In the genomic region with DNA sequence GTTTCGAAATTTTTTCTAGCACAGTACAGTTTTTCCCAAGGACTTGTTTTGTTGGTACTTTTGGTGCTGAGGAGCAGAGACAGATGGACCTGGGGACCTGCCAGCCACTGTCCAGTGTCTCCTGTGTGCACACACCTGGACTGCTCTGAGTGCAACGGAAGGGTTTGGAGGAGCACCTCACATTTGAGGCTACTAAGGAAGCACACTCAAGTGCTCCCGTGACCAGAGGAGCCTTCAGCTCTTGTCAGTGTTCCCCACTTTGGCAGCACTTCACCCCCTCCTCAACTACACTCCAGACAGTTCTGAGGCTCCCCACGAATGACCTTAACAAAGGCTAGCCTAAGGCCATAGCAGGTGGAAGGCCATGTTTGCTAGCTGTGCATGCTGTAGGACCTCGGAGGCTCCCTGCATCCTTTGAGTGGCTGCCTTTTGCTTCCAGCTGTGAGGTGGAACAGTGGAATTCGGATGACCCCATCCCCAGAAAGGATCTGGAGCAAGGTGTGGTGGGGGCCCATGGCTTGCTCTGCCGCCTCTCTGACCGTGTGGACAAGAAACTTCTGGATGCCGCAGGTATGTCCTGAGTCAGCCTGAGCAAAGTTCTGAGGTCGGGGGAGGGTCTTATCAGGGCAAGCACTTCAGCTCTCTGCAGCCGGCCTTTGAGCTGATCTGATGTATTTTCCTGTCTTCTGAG, we compare ENCODE assay signal across 9 mouse cellular contexts. TPM values are rescaled to one million over a fixed set of nuclear protein-coding genes. Genes with fewer than 3 reads are reported as not detected.
A peak's percentile ranks its signal among the peaks of the same experiment; 100 is the strongest.
DNase-seq lines count a peak whose midpoint lies in the region; ATAC-seq and TF ChIP-seq lines count a peak whose summit lies in the region.
"Had no signal": no experiment of that assay in that cellular context is flagged by ENCODE, and none has a peak within 500 bp of the region (broad histone marks: within the 10 kb centered on the region; RNA-seq: fewer than 3 reads in every experiment).

No protein-coding gene starts in this region.

- H3K9ac ChIP-seq in heart, embryonic 13.5 days, result peak overlapping the region; percentile 88
- peak overlapping the region; percentile 96 for H3K9ac ChIP-seq in MEL (ENCODE audit: control insufficient read depth, low read depth, low read length, poor library complexity, severe bottlenecking)
- no peak overlapping the region for H3K9ac ChIP-seq in forebrain, embryonic 15.5 days (replicated peaks)
- H3K9ac ChIP-seq in limb, embryonic 15.5 days, result no peak overlapping the region

- H3K9me3 ChIP-seq in heart, embryonic 13.5 days, result no peaks in the 10 kb centered on the region
- no peaks in the 10 kb centered on the region for H3K9me3 ChIP-seq in MEL (replicated peaks; ENCODE audit: insufficient read depth, low read length)
- H3K9me3 ChIP-seq in forebrain, embryonic 15.5 days, result no peaks in the 10 kb centered on the region
- H3K9me3 ChIP-seq in limb, embryonic 15.5 days, result no peaks in the 10 kb centered on the region

- ATAC-seq in heart, embryonic 13.5 days (ENCODE audit: extremely low read depth, insufficient number of reproducible peaks, low FRiP score, low TSS enrichment), result no peak
- no peak for ATAC-seq in forebrain, embryonic 15.5 days (replicated peaks)
- no peak for ATAC-seq in limb, embryonic 15.5 days (ENCODE audit: insufficient number of reproducible peaks, low FRiP score, low TSS enrichment, low read depth)

- H3K27ac ChIP-seq in heart, embryonic 13.5 days (replicated peaks), result no peak overlapping the region
- H3K27ac ChIP-seq in MEL (ENCODE audit: control insufficient read depth, low read depth, low read length), result no peak overlapping the region
- H3K27ac ChIP-seq in forebrain, embryonic 15.5 days (replicated peaks), result no peak overlapping the region
- H3K27ac ChIP-seq in limb, embryonic 15.5 days, result no peak overlapping the region

- 53% methylated on average over 11 of the region's 11 CpGs for WGBS in heart, embryonic 13.5 days
- WGBS in forebrain, embryonic 15.5 days, result 74% methylated on average over 11 of the region's 11 CpGs
- WGBS in limb, embryonic 15.5 days, result 71% methylated on average over 11 of the region's 11 CpGs

- TF ChIP-seq POLR2A in MEL (IDR thresholded peaks at IDR 0.05; ENCODE audit: control insufficient read depth in 1 of 2, insufficient read depth in 1 of 2, low read depth in 1 of 2, low read length in 2 of 2, poor library complexity in 1 of 2), result no peak

- TF ChIP-seq RAD21 in MEL (IDR thresholded peaks at IDR 0.05; ENCODE audit: low read depth, low read length), result no peak

- no peak for DNase-seq in heart, adult 18-20 months
- DNase-seq in MEL (ENCODE audit: low read depth, low spot score), result no peak
- no peak for DNase-seq in embryo, embryonic 10 days (ENCODE audit: low spot score)
- no peak for DNase-seq in urinary bladder, postnatal 10 days (ENCODE audit: low spot score)
- DNase-seq in right cerebral cortex, postnatal 36 days (ENCODE audit: low spot score in 2 of 2), result no peak
- DNase-seq: heart, postnatal 14 days had no signal

- no peaks in the 10 kb centered on the region for H3K27me3 ChIP-seq in heart, embryonic 13.5 days (replicated peaks)
- no peaks in the 10 kb centered on the region for H3K27me3 ChIP-seq in MEL (ENCODE audit: control insufficient read depth in 1 of 2, insufficient read depth in 2 of 2, low read length in 2 of 2)
- no peaks in the 10 kb centered on the region for H3K27me3 ChIP-seq in forebrain, embryonic 15.5 days
- H3K27me3 ChIP-seq in limb, embryonic 15.5 days, result no peaks in the 10 kb centered on the region

- no peak for TF ChIP-seq EP300 in MEL (IDR thresholded peaks at IDR 0.05; ENCODE audit: low read depth in 1 of 2, low read length in 2 of 2)

- peak overlapping the region; percentile 71 for H3K4me2 ChIP-seq in heart, embryonic 13.5 days
- peak overlapping the region; percentile 89; the same call in 1 of the 2 replicates for H3K4me2 ChIP-seq in forebrain, embryonic 15.5 days (replicated peaks)
- H3K4me2 ChIP-seq in limb, embryonic 15.5 days, result peak overlapping the region; percentile 83

- H3K79me2 ChIP-seq in MEL (ENCODE audit: control insufficient read depth, insufficient read depth, low read length, poor library complexity), result peaks cover 5% of the 10 kb centered on the region

- peaks cover 42% of the 10 kb centered on the region for H3K36me3 ChIP-seq in heart, embryonic 13.5 days
- peaks cover 0 to 17% of the 10 kb centered on the region in 2 experiments; a peak in 2 of 4 replicates for H3K36me3 ChIP-seq in MEL (ENCODE audit: control insufficient read depth in 1 of 2, insufficient read depth in 2 of 2, low read length in 2 of 2)
- no peaks in the 10 kb centered on the region for H3K36me3 ChIP-seq in forebrain, embryonic 15.5 days
- peaks cover 33% of the 10 kb centered on the region; the same call in 1 of the 2 replicates for H3K36me3 ChIP-seq in limb, embryonic 15.5 days

- TF ChIP-seq CTCF in MEL (IDR thresholded peaks at IDR 0.05 in 2 of 3, conservative IDR thresholded peaks at IDR 0.05 in 1 of 3; ENCODE audit: control insufficient read depth in 1 of 3, insufficient read depth in 1 of 3, low read depth in 2 of 3, low read length in 3 of 3, poor library complexity in 1 of 3, severe bottlenecking in 1 of 3), result no peak

- peaks cover 41% of the 10 kb centered on the region for H3K4me1 ChIP-seq in heart, embryonic 13.5 days
- H3K4me1 ChIP-seq in MEL (ENCODE audit: control insufficient read depth in 1 of 2, insufficient read depth in 2 of 2, low read length in 2 of 2), result peaks cover 0 to 24% of the 10 kb centered on the region in 2 experiments; a peak in 3 of 4 replicates
- H3K4me1 ChIP-seq in forebrain, embryonic 15.5 days, result peaks cover 12% of the 10 kb centered on the region
- peaks cover 29% of the 10 kb centered on the region for H3K4me1 ChIP-seq in limb, embryonic 15.5 days

- H3K4me3 ChIP-seq in heart, embryonic 13.5 days, result peak overlapping the region; percentile 71
- peak overlapping the region; percentile 88 to 98; a peak in 3 of 4 replicates for H3K4me3 ChIP-seq in MEL (ENCODE audit: control insufficient read depth in 1 of 2, insufficient read depth in 1 of 2, low read depth in 2 of 2, low read length in 2 of 2)
- no peak overlapping the region for H3K4me3 ChIP-seq in forebrain, embryonic 15.5 days
- peak overlapping the region; percentile 78; the same call in 1 of the 2 replicates for H3K4me3 ChIP-seq in limb, embryonic 15.5 days

TF ChIP-seq in MEL, 35 proteins besides CTCF, POLR2A, EP300 and RAD21:
- TF ChIP-seq GATA1 (IDR thresholded peaks at IDR 0.05; ENCODE audit: low read depth, low read length) (0 out of 2 replicates have a peak, but pooled peaks have one; percentile 9), MAX (IDR thresholded peaks at IDR 0.05; ENCODE audit: low read length) (no peak), UBTF (IDR thresholded peaks at IDR 0.05; ENCODE audit: borderline replicate concordance, insufficient read depth, low read depth, low read length) (no peak)

RNA-seq across cellular contexts. Expression of a gene that starts 1.4 kb away (rescaled TPM):
- polyA plus RNA-seq in heart, embryonic 13.5 days (2015; fragmentation: Nextera tagmentation; extraction: Ambion mirVana), result 84.9 and 99.1 TPM in 2 replicates
- total RNA-seq in heart, adult 18-20 months (2021), result 10 to 100 TPM; 38.6 to 43.6 TPM
- 27.3 and 43.0 TPM in 2 replicates for total RNA-seq in MEL (2012; rRNA removed)
- 10 to 100 TPM in 1 of 2 experiments, not detected in 1; 76.4 TPM for polyA plus RNA-seq in MEL (2012; ENCODE audit: insufficient read depth in 1 of 2, insufficient read length in 2 of 2, low read depth in 1 of 2, low replicate concordance in 2 of 2, missing spikeins in 1 of 2)
- polyA plus RNA-seq in forebrain, embryonic 15.5 days (2015; fragmentation: Nextera tagmentation; extraction: Ambion mirVana), result 20.7 and 21.1 TPM in 2 replicates
- polyA plus RNA-seq in limb, embryonic 15.5 days (2015; fragmentation: Nextera tagmentation; extraction: Ambion mirVana), result 62.2 and 65.4 TPM in 2 replicates

RNA-seq across cellular contexts. Expression of a gene that starts 29.6 kb away (rescaled TPM):
- polyA plus RNA-seq in heart, embryonic 13.5 days (2015; fragmentation: Nextera tagmentation; extraction: Ambion mirVana), result 14.9 and 15.4 TPM in 2 replicates
- total RNA-seq in heart, adult 18-20 months (2021), result 1 to 10 TPM; 3.7 to 4.1 TPM
- total RNA-seq in MEL (2012; rRNA removed), result 7.8 and 9.1 TPM in 2 replicates
- 10 to 100 TPM in 1 of 2 experiments, not detected in 1; 10.2 TPM for polyA plus RNA-seq in MEL (2012; ENCODE audit: insufficient read depth in 1 of 2, insufficient read length in 2 of 2, low read depth in 1 of 2, low replicate concordance in 2 of 2, missing spikeins in 1 of 2)
- polyA plus RNA-seq in forebrain, embryonic 15.5 days (2015; fragmentation: Nextera tagmentation; extraction: Ambion mirVana), result 46.7 and 46.8 TPM in 2 replicates
- polyA plus RNA-seq in limb, embryonic 15.5 days (2015; fragmentation: Nextera tagmentation; extraction: Ambion mirVana), result 21.7 and 22.8 TPM in 2 replicates

RNA-seq across cellular contexts. Expression of a gene that starts 35.8 kb away (rescaled TPM):
- 59.8 and 60.3 TPM in 2 replicates for polyA plus RNA-seq in heart, embryonic 13.5 days (2015; fragmentation: Nextera tagmentation; extraction: Ambion mirVana)
- total RNA-seq in heart, adult 18-20 months (2021), result 10 to 100 TPM; 14.5 to 20.7 TPM
- 35.4 and 40.8 TPM in 2 replicates for total RNA-seq in MEL (2012; rRNA removed)
- polyA plus RNA-seq in MEL (2012; ENCODE audit: insufficient read depth in 1 of 2, insufficient read length in 2 of 2, low read depth in 1 of 2, low replicate concordance in 2 of 2, missing spikeins in 1 of 2), result 10 to 100 TPM in 1 of 2 experiments, not detected in 1; 51.5 TPM
- polyA plus RNA-seq in forebrain, embryonic 15.5 days (2015; fragmentation: Nextera tagmentation; extraction: Ambion mirVana), result 31.0 and 34.8 TPM in 2 replicates
- polyA plus RNA-seq in limb, embryonic 15.5 days (2015; fragmentation: Nextera tagmentation; extraction: Ambion mirVana), result 29.2 and 36.1 TPM in 2 replicates

Comparison
In these comparisons a context has a peak if more than half of its experiments do, and no peak if none do; other contexts are left out.
1. H3K9ac ChIP-seq: peak in heart, embryonic 13.5 days (single experiment) and MEL (single experiment); none in forebrain, embryonic 15.5 days (single experiment) and limb, embryonic 15.5 days (single experiment).
2. Peak in every context shown above with its lines, with median percentiles within 50 percentile points of each other: H3K4me2 ChIP-seq.